Mouse (Mus musculus): ENCODE measurements around the gene Cygb. TPM values are rescaled to one million over a fixed set of nuclear protein-coding genes. Genes with fewer than 3 reads are reported as not detected.

Gene Cygb
- total RNA-seq, 2 experiments from 2014 or later, result 50.4 to 57.4 TPM

- no peak for DNase-seq
- intact Hi-C loops (cut with DNase I), result no loop called here
Measured at GRCm38 (mm10) chr11:116596766-116597165, 57.3 kb downstream of the Cygb start.

Other genes with a start within 250 kb of the Cygb start
- 1 to 10 TPM; 5.8 to 8.8 TPM for gene Rnf157, start 241.3 kb downstream of the Cygb start, total RNA-seq (2021)
- gene Ubald2, start 220.2 kb downstream of the Cygb start, total RNA-seq (2021), result 10 to 100 TPM; 41.2 to 42.9 TPM
- not detected for gene Qrich2, start 188.1 kb downstream of the Cygb start, total RNA-seq (2021)
- gene Prpsap1, start 160.1 kb downstream of the Cygb start, total RNA-seq (2021), result 10 to 100 TPM; 41.5 to 45.4 TPM
- 1 to 10 TPM; 2.6 to 2.7 TPM for gene Sphk1, start 123.4 kb downstream of the Cygb start, total RNA-seq (2021)
- 10 to 100 TPM; 43.3 to 49.2 TPM for gene Ube2o, start 72.9 kb downstream of the Cygb start, total RNA-seq (2021)
- gene Aanat, start 67.9 kb downstream of the Cygb start, total RNA-seq (2021), result not detected
- gene Rhbdf2, start 27.3 kb downstream of the Cygb start, total RNA-seq (2021), result 10 to 100 TPM; 15.1 to 15.3 TPM
- 1 to 10 TPM; 1.4 to 1.9 TPM for gene Prcd, start 779 bp downstream of the Cygb start, total RNA-seq (2021)
- not detected for gene St6galnac1, start 121.2 kb upstream of the Cygb start, total RNA-seq (2021)
- 10 to 100 TPM; 27.7 to 32.1 TPM for gene Mxra7, start 173.7 kb upstream of the Cygb start, total RNA-seq (2021)
- 10 to 100 TPM; 37.3 to 37.8 TPM for gene Mettl23, start 189.0 kb upstream of the Cygb start, total RNA-seq (2021)
- 10 to 100 TPM; 34.4 to 37.3 TPM for gene Jmjd6, start 189.1 kb upstream of the Cygb start, total RNA-seq (2021)
- 10 to 100 TPM; 39.8 to 40.4 TPM for gene Mfsd11, start 198.1 kb upstream of the Cygb start, total RNA-seq (2021)
- gene Srsf2, start 198.8 kb upstream of the Cygb start, total RNA-seq (2021), result 100 to 1,000 TPM; 125 to 133 TPM